Mouse (Mus musculus): ENCODE measurements around the gene Copb1. TPM values are rescaled to one million over a fixed set of nuclear protein-coding genes. Genes with fewer than 3 reads are reported as not detected.

Gene Copb1
- total and polyA plus RNA-seq, 3 experiments: 50.1 to 405 (median 61.3) TPM

- DNase-seq (ENCODE audit: low read depth, low spot score): no peak
- Histone ChIP-seq H3K27ac (ENCODE audit: control insufficient read depth, low read depth, low read length) (no peak overlapping the region), H3K4me1 (ENCODE audit: control insufficient read depth in 1 of 2, insufficient read depth in 2 of 2, low read length in 2 of 2) (no peaks in the 10 kb centered on the region), H3K4me3 (ENCODE audit: control insufficient read depth in 1 of 2, insufficient read depth in 1 of 2, low read depth in 2 of 2, low read length in 2 of 2) (no peak overlapping the region), H3K79me2 (ENCODE audit: control insufficient read depth, insufficient read depth, low read length, poor library complexity) (no peaks in the 10 kb centered on the region), H3K36me3 (ENCODE audit: control insufficient read depth in 1 of 2, insufficient read depth in 2 of 2, low read length in 2 of 2) (peaks cover 0 to 34% of the 10 kb centered on the region in 2 experiments; a peak in 2 of 4 replicates), H3K9ac (ENCODE audit: control insufficient read depth, low read depth, low read length, poor library complexity, severe bottlenecking) (no peak overlapping the region), H3K9me3 (replicated peaks; ENCODE audit: insufficient read depth, low read length) (no peaks in the 10 kb centered on the region), H3K27me3 (ENCODE audit: control insufficient read depth in 1 of 2, insufficient read depth in 2 of 2, low read length in 2 of 2) (no peaks in the 10 kb centered on the region)
- TF ChIP-seq JUND (IDR thresholded peaks at IDR 0.05; ENCODE audit: low read depth, low read length): no peak
- no peak for TF ChIP-seq E2F4 (IDR thresholded peaks at IDR 0.05; ENCODE audit: borderline replicate concordance, low read depth, low read length)
- no peak for TF ChIP-seq NRF1 (IDR thresholded peaks at IDR 0.05; ENCODE audit: insufficient read depth, low read depth, low read length, poor library complexity, severe bottlenecking)
- no peak for TF ChIP-seq POLR2AphosphoS5 (IDR thresholded peaks at IDR 0.05; ENCODE audit: borderline replicate concordance, low read depth, low read length)
- TF ChIP-seq MEF2A (IDR thresholded peaks at IDR 0.05; ENCODE audit: extremely low read depth, insufficient replicate concordance, low read depth, low read length, poor library complexity, severe bottlenecking): no peak
- TF ChIP-seq HCFC1 (IDR thresholded peaks at IDR 0.05; ENCODE audit: low read depth, low read length): no peak
- TF ChIP-seq MAZ (IDR thresholded peaks at IDR 0.05; ENCODE audit: low read depth, low read length): no peak
- no peak for TF ChIP-seq USF2 (IDR thresholded peaks at IDR 0.05; ENCODE audit: borderline replicate concordance in 1 of 2, insufficient read depth in 1 of 2, low read depth in 1 of 2, low read length in 2 of 2)
- TF ChIP-seq TBP (IDR thresholded peaks at IDR 0.05; ENCODE audit: low read depth, low read length): no peak
- TF ChIP-seq USF1 (IDR thresholded peaks at IDR 0.05; ENCODE audit: low read depth, low read length): no peak
- TF ChIP-seq TAL1 (IDR thresholded peaks at IDR 0.05; ENCODE audit: low read length): no peak
These were observed 22.7 kb downstream of the Copb1 start for GRCm38 (mm10) chr7:114231857-114232256.

GRCm38 (mm10) chr7:114226521-114226920, 28.0 kb downstream of the Copb1 start:
- TF ChIP-seq POLR2A (IDR thresholded peaks at IDR 0.05; ENCODE audit: control insufficient read depth in 1 of 2, insufficient read depth in 1 of 2, low read depth in 1 of 2, low read length in 2 of 2, poor library complexity in 1 of 2) (no peak), USF1 (IDR thresholded peaks at IDR 0.05; ENCODE audit: low read depth, low read length) (no peak), HCFC1 (IDR thresholded peaks at IDR 0.05; ENCODE audit: low read depth, low read length) (no peak)
- Histone ChIP-seq H3K4me1 (ENCODE audit: control insufficient read depth in 1 of 2, insufficient read depth in 2 of 2, low read length in 2 of 2) (no peaks in the 10 kb centered on the region), H3K79me2 (ENCODE audit: control insufficient read depth, insufficient read depth, low read length, poor library complexity) (no peaks in the 10 kb centered on the region), H3K9ac (ENCODE audit: control insufficient read depth, low read depth, low read length, poor library complexity, severe bottlenecking) (no peak overlapping the region), H3K9me3 (replicated peaks; ENCODE audit: insufficient read depth, low read length) (no peaks in the 10 kb centered on the region), H3K36me3 (ENCODE audit: control insufficient read depth in 1 of 2, insufficient read depth in 2 of 2, low read length in 2 of 2) (peaks cover 0 to 31% of the 10 kb centered on the region in 2 experiments; a peak in 2 of 4 replicates), H3K27ac (ENCODE audit: control insufficient read depth, low read depth, low read length) (no peak overlapping the region), H3K4me3 (ENCODE audit: control insufficient read depth in 1 of 2, insufficient read depth in 1 of 2, low read depth in 2 of 2, low read length in 2 of 2) (no peak overlapping the region), H3K27me3 (ENCODE audit: control insufficient read depth in 1 of 2, insufficient read depth in 2 of 2, low read length in 2 of 2) (no peaks in the 10 kb centered on the region)
- DNase-seq (ENCODE audit: low read depth, low spot score): no peak

- TF ChIP-seq NRF1 (IDR thresholded peaks at IDR 0.05; ENCODE audit: insufficient read depth, low read depth, low read length, poor library complexity, severe bottlenecking): no peak
- TF ChIP-seq TBP (IDR thresholded peaks at IDR 0.05; ENCODE audit: low read depth, low read length): no peak
- no peak for TF ChIP-seq ZC3H11A (IDR thresholded peaks at IDR 0.05; ENCODE audit: low read depth, low read length)
- no peak for TF ChIP-seq E2F4 (IDR thresholded peaks at IDR 0.05; ENCODE audit: borderline replicate concordance, low read depth, low read length)
- TF ChIP-seq MEF2A (IDR thresholded peaks at IDR 0.05; ENCODE audit: extremely low read depth, insufficient replicate concordance, low read depth, low read length, poor library complexity, severe bottlenecking): no peak
- TF ChIP-seq CTCF (IDR thresholded peaks at IDR 0.05 in 2 of 3, conservative IDR thresholded peaks at IDR 0.05 in 1 of 3; ENCODE audit: control insufficient read depth in 1 of 3, insufficient read depth in 1 of 3, low read depth in 2 of 3, low read length in 3 of 3, poor library complexity in 1 of 3, severe bottlenecking in 1 of 3): no peak
- TF ChIP-seq TCF12 (IDR thresholded peaks at IDR 0.05; ENCODE audit: low read depth, low read length): no peak
- TF ChIP-seq MYB (IDR thresholded peaks at IDR 0.05; ENCODE audit: low read depth, low read length): no peak
- TF ChIP-seq EP300 (IDR thresholded peaks at IDR 0.05; ENCODE audit: low read depth in 1 of 2, low read length in 2 of 2): no peak
- no peak for TF ChIP-seq MXI1 (IDR thresholded peaks at IDR 0.05; ENCODE audit: low read depth, low read length)
- no peak for TF ChIP-seq HCFC1 (IDR thresholded peaks at IDR 0.05; ENCODE audit: low read depth, low read length)
- TF ChIP-seq CHD2 (IDR thresholded peaks at IDR 0.05; ENCODE audit: low read length): no peak
- TF ChIP-seq ELF1 (IDR thresholded peaks at IDR 0.05; ENCODE audit: low read depth, low read length): no peak
- no peak for TF ChIP-seq MAX (IDR thresholded peaks at IDR 0.05; ENCODE audit: low read length)
- Histone ChIP-seq H3K27ac (ENCODE audit: control insufficient read depth, low read depth, low read length) (no peak overlapping the region), H3K9me3 (replicated peaks; ENCODE audit: insufficient read depth, low read length) (no peaks in the 10 kb centered on the region), H3K4me1 (ENCODE audit: control insufficient read depth in 1 of 2, insufficient read depth in 2 of 2, low read length in 2 of 2) (peaks cover 0 to 3% of the 10 kb centered on the region in 2 experiments; a peak in 1 of 4 replicates), H3K9ac (ENCODE audit: control insufficient read depth, low read depth, low read length, poor library complexity, severe bottlenecking) (no peak overlapping the region), H3K36me3 (ENCODE audit: control insufficient read depth in 1 of 2, insufficient read depth in 2 of 2, low read length in 2 of 2) (peaks cover 3 to 15% of the 10 kb centered on the region in 2 experiments), H3K27me3 (ENCODE audit: control insufficient read depth in 1 of 2, insufficient read depth in 2 of 2, low read length in 2 of 2) (no peaks in the 10 kb centered on the region), H3K4me3 (ENCODE audit: control insufficient read depth in 1 of 2, insufficient read depth in 1 of 2, low read depth in 2 of 2, low read length in 2 of 2) (no peak overlapping the region), H3K79me2 (ENCODE audit: control insufficient read depth, insufficient read depth, low read length, poor library complexity) (no peaks in the 10 kb centered on the region)
- peak; percentile 56 for DNase-seq (ENCODE audit: low read depth, low spot score)
These were observed 34.1 kb downstream of the Copb1 start for GRCm38 (mm10) chr7:114220433-114220832.
